Mouse (Mus musculus) olfactory bulb, adult 2 months (tissue): ENCODE measurements around the gene Creb5. TPM values are rescaled to one million over a fixed set of nuclear protein-coding genes. Genes with fewer than 3 reads are reported as not detected.

Experiments used
- H3K27ac ChIP-seq: fragments of 200-500 bp; 2 replicates; pipeline ENCODE4 v1.5.1; 2012; ENCODE audit warnings: low read depth, low read length; ENCODE audit not compliant: insufficient read depth
- H3K4me1 ChIP-seq: fragments of 200-500 bp; 2 replicates; pipeline ENCODE4 v1.6.1; 2012; ENCODE audit warnings: low read length; ENCODE audit not compliant: control insufficient read depth, insufficient read depth
- H3K4me3 ChIP-seq: fragments of 200-500 bp; 2 replicates; pipeline ENCODE4 v1.5.1; 2012; ENCODE audit warnings: mild to moderate bottlenecking, low read depth, low read length, moderate library complexity; ENCODE audit not compliant: insufficient read depth
- CTCF ChIP-seq: fragments of 200-500 bp; IDR thresholded peaks from 2 replicates; pipeline ENCODE4 v1.5.1; 2012; ENCODE audit warnings: low read depth, mild to moderate bottlenecking, low read length, moderate library complexity; ENCODE audit not compliant: insufficient read depth
- POLR2A ChIP-seq: fragments of 200-500 bp; IDR thresholded peaks from 2 replicates; pipeline ENCODE4 v1.6.1; 2012; ENCODE audit warnings: mild to moderate bottlenecking, low read depth, low read length, moderate library complexity; ENCODE audit not compliant: insufficient read depth
- WGBS: fragments of 180-500 bp; shearing (Covaris S2); methylation state at CpG from one replicate; pipeline ENCODE4 v1.1.7; 2018; 5-methylcytosine and 5-hydroxymethylcytosine counted together
- polyA plus RNA-seq: library from polyadenylated mRNA; stranded (reverse); fragments of >200 nt; gene quantifications from 2 replicates; pipeline ENCODE4 v1.2.4, GENCODE M21; 2012; ENCODE audit warnings: low replicate concordance; ENCODE audit not compliant: missing spikeins, insufficient read depth, insufficient read length

Gene Creb5
- polyA plus RNA-seq, 1 experiment = not detected

DNA sequence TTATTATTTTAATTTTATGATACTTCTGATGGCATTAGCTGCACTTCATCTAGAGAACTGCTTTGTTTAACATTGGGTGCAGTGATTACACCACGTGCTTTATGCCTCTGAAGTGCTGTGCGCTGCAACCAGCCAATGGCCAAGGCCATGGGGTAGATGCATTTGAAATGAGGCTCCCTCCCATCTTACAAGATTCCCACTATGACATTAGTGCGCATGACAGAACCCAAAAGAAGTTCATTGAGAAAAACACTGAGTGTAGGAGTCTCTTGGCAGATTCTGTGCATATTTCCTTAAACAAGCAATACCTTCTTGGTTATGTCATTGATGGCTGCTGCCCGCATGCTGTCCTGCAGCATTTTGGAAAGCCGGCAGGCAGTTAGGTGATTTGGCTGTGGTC lies 19.6 kb downstream of the Creb5 start:
- no peak for TF ChIP-seq CTCF
- no peak for TF ChIP-seq POLR2A
- Histone ChIP-seq H3K27ac (no peak overlapping the region), H3K4me3 (no peak overlapping the region), H3K4me1 (no peaks in the 10 kb centered on the region)
- 39% methylated on average over 5 of the region's 5 CpGs for WGBS

DNA sequence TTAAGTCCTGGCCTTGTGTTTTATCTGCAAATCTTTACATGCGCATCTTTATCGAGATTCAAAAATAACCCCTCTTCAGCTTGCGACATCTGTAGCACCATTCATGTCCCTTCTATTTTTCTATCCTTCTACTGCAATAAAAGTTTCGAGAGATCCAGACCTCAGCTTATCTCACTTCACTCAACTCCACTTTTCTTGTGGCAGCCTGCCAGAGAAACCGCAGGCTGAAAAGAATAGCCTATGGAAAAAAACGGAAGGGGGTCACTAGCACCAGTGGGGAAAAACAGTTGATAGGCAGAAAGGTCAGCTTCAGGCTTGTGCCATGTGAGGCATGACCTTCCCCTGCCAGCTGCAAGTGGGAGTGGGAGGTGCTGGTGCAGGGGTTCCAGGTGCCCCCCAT lies 21.6 kb downstream of the Creb5 start:
- TF ChIP-seq CTCF (no peak), POLR2A (no peak)
- no peak overlapping the region for H3K4me3 ChIP-seq
- 49% methylated on average over 6 of the region's 6 CpGs for WGBS
- H3K27ac ChIP-seq = no peak overlapping the region
- H3K4me1 ChIP-seq = no peaks in the 10 kb centered on the region

DNA sequence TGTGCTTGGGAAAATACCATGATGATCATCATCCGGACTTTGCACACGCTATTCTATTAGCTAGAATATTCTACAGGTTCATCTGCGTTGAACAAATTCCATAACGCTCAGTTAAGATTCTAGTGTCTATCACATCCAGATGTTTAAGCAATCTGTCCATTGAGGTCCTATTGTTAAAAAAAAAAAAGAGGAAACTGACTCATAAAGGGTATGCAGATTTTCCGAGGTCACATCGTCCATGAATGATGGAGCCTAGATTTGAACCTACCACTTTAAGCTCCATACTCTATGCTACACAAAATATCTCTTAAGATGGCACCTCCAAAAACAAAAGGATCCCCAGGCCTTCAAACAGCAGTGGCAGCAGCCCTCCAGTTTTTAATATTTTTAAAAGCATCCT lies 26.5 kb downstream of the Creb5 start:
- H3K4me3 ChIP-seq = no peak overlapping the region
- no peak for TF ChIP-seq POLR2A
- TF ChIP-seq CTCF = no peak
- H3K27ac ChIP-seq = no peak overlapping the region
- 93% methylated on average over 6 of the region's 6 CpGs for WGBS
- no peaks in the 10 kb centered on the region for H3K4me1 ChIP-seq

DNA sequence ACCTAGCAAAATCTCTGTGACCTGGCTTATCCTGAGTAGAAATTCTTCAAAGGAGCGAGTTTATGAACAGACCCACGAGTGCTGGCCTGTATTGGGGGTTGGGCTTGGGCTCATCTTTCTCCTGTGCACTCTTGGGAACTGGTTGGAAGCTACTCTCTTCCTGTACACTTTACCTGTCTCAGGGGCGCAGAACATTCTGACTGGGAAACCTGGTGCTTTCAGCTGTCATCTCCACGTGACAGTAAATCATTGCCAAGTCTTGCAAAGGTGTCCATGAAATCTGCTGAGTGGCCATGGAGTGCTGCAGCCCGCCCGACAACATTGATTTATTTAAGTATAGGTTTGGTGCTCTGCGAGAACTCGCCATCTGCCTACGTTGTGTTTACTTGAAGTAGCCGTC lies 27.1 kb downstream of the Creb5 start:
- H3K4me3 ChIP-seq = no peak overlapping the region
- 40% methylated on average over 10 of the region's 10 CpGs for WGBS
- no peak overlapping the region for H3K27ac ChIP-seq
- no peaks in the 10 kb centered on the region for H3K4me1 ChIP-seq
- TF ChIP-seq CTCF (no peak), POLR2A (no peak)

DNA sequence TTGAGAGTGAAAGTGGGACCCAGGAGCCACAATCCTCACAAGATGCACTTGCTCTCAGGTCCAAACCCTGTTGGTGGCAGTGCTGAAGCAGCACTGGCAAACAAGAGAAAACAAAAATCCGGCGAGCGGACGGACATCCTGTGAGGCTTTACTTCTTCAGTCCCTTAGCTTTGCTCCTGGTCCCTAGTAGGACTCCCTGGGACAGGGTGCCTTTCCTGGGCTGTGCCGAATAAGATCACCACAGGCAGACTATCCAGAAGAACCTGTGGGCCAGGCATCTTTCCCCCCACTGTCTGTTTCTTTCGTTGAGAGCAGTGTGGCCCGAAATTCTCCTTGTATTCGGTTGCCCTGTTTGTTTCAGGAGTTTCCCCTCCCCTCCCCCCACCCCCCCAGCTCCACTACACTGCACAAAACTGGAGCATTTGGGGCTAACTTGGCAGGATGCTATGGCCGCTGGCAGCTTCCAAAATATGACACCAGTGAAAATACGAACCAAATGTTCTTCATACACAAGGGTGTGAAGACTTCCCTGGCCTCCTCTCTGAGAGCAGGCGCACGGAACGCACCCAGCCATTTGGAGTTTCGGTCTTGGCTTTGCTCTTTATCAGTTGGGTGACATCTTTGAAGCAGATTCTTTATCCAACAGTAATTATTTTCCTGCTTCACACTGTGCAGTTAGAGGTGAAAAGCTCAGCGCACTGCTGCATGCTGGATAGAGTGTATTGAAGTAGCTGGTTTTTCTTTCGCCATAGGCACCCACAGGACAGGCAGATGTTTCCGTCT lies 32.7 kb downstream of the Creb5 start:
- Histone ChIP-seq H3K4me1 (no peaks in the 10 kb centered on the region; the same call in 1 of the 2 replicates), H3K4me3 (no peak overlapping the region), H3K27ac (no peak overlapping the region)
- TF ChIP-seq POLR2A (no peak), CTCF (no peak)
- WGBS = 45% methylated on average over 17 of the region's 17 CpGs

DNA sequence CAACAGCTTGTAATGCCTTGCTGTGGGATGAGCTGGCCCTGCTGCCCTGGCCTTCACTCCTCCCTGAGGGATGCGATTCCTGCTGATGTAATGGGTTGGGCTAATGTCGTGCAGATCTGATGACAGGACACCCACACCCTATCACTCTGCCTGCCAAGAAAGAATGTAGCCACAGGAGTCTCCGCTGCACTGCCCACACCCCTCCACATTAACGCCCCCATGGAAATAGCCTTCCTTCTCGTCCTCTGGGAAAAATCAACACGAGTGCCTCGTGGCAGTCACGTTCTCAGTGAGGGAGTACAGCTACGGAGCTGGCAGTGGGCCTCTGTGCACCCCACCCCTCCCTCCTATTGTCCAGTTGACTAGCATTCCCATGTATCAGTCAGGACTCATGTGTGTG lies 50.3 kb downstream of the Creb5 start:
- H3K4me3 ChIP-seq = no peak overlapping the region
- WGBS = 66% methylated on average over 9 of the region's 9 CpGs

DNA sequence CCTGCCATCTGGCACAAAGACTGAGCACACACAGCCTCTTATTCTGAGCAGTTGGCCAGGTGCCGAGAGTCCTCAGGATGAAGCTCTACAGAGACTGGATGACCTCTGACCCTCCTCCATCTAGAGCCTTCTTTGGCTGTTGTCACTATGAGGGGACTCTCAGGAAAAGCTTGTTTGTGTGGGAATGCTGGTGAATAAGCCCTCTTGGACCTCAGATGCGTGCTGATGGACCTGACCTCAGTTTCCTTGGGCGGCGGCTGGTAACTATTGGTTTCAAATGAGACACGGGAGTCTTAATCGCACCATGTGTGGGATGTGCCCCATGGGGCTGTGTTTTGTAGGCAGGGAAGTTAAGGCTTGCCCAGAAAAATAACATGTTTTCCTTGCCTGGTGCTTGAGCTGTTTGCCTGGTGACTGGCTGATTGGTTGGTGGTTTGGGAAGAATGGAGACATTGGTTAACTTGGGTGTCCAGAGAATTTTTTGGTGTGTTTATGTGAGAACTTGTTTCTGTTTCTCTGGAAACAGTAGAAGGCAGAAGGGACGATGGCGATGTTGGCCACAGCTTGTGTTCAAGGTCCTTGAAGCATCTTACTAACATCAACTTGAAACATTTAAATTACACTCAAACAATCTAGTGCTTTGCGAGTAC lies 65.4 kb downstream of the Creb5 start:
- TF ChIP-seq CTCF = no peak
- TF ChIP-seq POLR2A = no peak
- H3K4me1 ChIP-seq = no peaks in the 10 kb centered on the region
- H3K27ac ChIP-seq = no peak overlapping the region
- 90% methylated on average over 9 of the region's 9 CpGs for WGBS
- H3K4me3 ChIP-seq = no peak overlapping the region

More for the DNA sequence above, 50.3 kb downstream of the Creb5 start:
- no peak overlapping the region for H3K27ac ChIP-seq
- TF ChIP-seq CTCF (no peak), POLR2A (no peak)
- no peaks in the 10 kb centered on the region for H3K4me1 ChIP-seq

DNA sequence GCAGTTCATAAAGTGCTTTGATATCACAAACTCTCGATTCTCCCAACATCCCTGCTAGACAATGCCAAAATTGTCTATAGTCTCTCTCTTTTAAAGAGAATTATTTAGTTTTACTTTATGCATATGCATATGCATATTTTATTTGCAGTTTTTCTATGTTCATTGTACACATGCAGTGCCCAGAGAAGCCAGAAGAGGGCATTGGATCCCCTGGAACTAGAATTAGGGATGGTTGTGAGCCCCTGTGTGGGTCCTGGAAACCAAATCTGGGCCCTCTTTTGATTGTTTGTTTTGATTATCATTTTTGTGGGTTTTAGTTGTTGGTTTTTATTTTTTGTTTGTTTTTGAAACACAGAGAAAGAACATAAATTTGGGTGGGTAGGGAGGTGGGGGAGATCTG lies 69.3 kb downstream of the Creb5 start:
- WGBS = 100% methylated on average over 1 of the region's 1 CpGs
- Histone ChIP-seq H3K27ac (no peak overlapping the region), H3K4me1 (no peaks in the 10 kb centered on the region), H3K4me3 (no peak overlapping the region)
- no peak for TF ChIP-seq POLR2A
- no peak for TF ChIP-seq CTCF

DNA sequence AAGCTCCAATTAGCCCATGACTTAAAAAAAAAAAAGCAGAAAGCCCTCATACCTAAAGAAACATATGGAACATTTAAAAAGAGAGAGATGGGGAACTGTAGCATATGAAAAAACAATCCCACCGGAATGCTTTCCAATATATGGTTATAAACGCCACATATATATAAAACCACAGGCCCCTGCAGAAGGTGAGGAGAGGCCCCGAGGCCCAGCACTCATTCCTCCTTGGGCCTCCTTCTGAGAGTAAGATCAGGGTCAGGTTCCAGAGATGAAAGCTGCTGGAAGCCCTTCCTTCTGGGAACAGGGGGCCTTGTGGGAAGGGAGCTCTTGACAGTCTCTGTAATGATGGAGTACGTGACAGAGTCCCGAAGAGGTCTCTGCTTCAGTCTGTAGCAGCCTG lies 76.5 kb downstream of the Creb5 start:
- whole genome bisulfite sequencing = 95% methylated on average over 5 of the region's 5 CpGs

DNA sequence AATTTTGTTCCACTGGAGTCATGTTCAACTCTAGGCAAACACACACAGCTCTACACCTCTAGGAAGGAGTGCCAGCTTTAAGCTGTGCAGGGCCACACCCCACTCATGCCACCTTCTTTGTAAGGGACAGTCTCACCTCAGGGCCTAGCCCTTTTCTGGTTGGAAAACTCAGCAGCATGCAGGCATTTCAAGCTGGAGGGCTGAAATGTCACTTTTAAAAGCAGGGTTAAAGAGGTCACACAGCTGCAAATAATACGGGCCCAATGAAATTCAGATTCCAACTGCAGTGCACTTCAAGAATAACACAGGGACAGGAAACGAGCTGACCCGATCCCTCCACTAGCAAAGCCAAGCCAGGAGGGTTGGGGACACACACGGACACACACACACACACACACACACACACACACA lies 76.9 kb downstream of the Creb5 start:
- no peak overlapping the region for H3K4me3 ChIP-seq
- no peaks in the 10 kb centered on the region for H3K4me1 ChIP-seq
- TF ChIP-seq POLR2A (no peak), CTCF (no peak)
- H3K27ac ChIP-seq = no peak overlapping the region
- 83% methylated on average over 4 of the region's 4 CpGs for WGBS

More for the DNA sequence above, 76.5 kb downstream of the Creb5 start:
- H3K27ac ChIP-seq = no peak overlapping the region
- no peak overlapping the region for H3K4me3 ChIP-seq
- no peak for TF ChIP-seq CTCF
- no peak for TF ChIP-seq POLR2A
- no peaks in the 10 kb centered on the region for H3K4me1 ChIP-seq
